Mouse (Mus musculus) colon, adult 2 months (tissue): Measurements from ENCODE around the gene Smr2. TPM values are rescaled to one million over a fixed set of nuclear protein-coding genes. Genes with fewer than 3 reads are reported as not detected.

Source experiments
- polyA plus RNA-seq: library from polyadenylated mRNA; depleted of rRNA; stranded (reverse); fragments of >200 nt; gene quantifications from 2 replicates; pipeline ENCODE4 v1.2.3, GENCODE M21; 2012; rRNA removed

The Smr2 gene
- not detected in 2 replicates for polyA plus RNA-seq

GRCm38 (mm10) chr5:88086256-88086655 is at the start of gene Smr2:
TSS of gene Smr2 (plus strand) at chr5:88086556.

GRCm38 (mm10) chr5:88111430-88111829 is 25.1 kb downstream of the Smr2 start, which contains the start of gene Gm11116:
TSS of gene Gm11116 (minus strand) at chr5:88111530.

DNA sequence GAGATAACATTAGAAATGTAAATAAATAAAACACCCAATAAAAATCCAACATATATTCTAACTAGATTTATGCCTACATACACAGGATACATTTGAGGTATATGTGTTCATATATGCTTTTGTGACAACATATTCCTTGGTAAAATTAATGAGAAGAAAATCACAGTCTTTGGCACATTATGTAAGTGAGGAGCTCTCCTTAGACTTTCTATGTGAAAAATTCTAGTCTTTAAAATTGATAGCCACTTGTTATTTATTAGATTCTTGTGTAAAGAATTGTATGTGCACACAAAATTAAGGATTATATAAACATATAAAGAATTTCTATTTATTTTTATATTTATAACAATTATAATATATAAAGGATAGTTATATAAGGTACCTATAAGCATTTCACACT is 67.6 kb downstream of the Smr2 start, which contains the start of gene Gm11115:
Gene Gm11115, minus strand, starts transcription at position 101 of the 400 bp plus-strand sequence.

Other genes with a start within 250 kb of the Smr2 start
- gene Odam, start 201.5 kb upstream of the Smr2 start, polyA plus RNA-seq, result not detected in 2 replicates
- gene Csn3, start 161.0 kb upstream of the Smr2 start, polyA plus RNA-seq, result not detected in 2 replicates
- gene 2310003L06Rik, start 117.1 kb upstream of the Smr2 start, polyA plus RNA-seq, result not detected in 2 replicates
- gene Gm28434, start 117.0 kb upstream of the Smr2 start, polyA plus RNA-seq, result not detected in 2 replicates
- gene Cabs1, start 107.1 kb upstream of the Smr2 start, polyA plus RNA-seq, result not detected in 2 replicates
- not detected in 2 replicates for gene Smr3a, start 84.0 kb upstream of the Smr2 start, polyA plus RNA-seq
- not detected in 2 replicates for gene Gm11116, start 25.0 kb downstream of the Smr2 start, polyA plus RNA-seq
- gene Gm11115, start 67.5 kb downstream of the Smr2 start, polyA plus RNA-seq, result not detected in 2 replicates
- gene Gm7714, start 182.4 kb downstream of the Smr2 start, polyA plus RNA-seq, result not detected in 2 replicates
- not detected in 2 replicates for gene Prol1, start 230.8 kb downstream of the Smr2 start, polyA plus RNA-seq